Mouse (Mus musculus) testis, adult 2 months (tissue): ENCODE data around the gene Arhgap19.

Experiments
- CTCF ChIP-seq: fragments of 200-500 bp; IDR thresholded peaks from 2 replicates; pipeline ENCODE4 v1.5.1; 2012; ENCODE audit warnings: low read depth, mild to moderate bottlenecking, inconsistent platforms, low read length, moderate library complexity; ENCODE audit not compliant: control insufficient read depth, insufficient read depth, insufficient replicate concordance
- POLR2A ChIP-seq: fragments of 200-500 bp; IDR thresholded peaks from 2 replicates; pipeline ENCODE4 v1.6.1; 2012; ENCODE audit warnings: low read depth, mild to moderate bottlenecking, inconsistent platforms, low read length, moderate library complexity; ENCODE audit not compliant: control insufficient read depth

DNA sequence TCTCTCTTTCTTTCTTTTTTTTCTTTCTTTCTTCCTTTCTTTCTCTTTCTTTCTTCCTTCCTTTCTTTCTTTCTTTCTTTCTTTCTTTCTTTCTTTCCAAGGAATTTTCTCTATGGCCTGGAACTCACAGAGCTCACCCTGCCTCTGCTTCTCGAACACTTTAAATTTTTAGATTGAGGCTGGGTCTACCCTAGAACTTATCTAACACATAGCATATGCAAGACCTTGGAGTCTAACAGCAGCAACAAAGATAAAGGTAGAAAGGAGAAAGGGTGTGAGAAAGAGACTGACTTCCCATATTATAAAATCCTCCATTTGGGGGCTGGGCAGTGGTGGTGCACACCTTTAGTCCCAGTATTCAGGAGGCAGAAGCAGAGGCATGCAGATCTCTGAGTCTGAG, 20.7 kb upstream of the Arhgap19 start:
- TF ChIP-seq CTCF (no peak), POLR2A (no peak)
